Mouse (Mus musculus) liver, postnatal 0 days (tissue): ENCODE measurements at regions not wholly inside any gene's neighbourhood (a gene's known extent, or its start where the extent isn't known, plus 50 kb on each side); places are given as distances from the start of the nearest gene placed in this dataset.

Experiments
- CTCF ChIP-seq: sonication (generic); IDR thresholded peaks from 2 replicates; pipeline ENCODE4 v1.5.1; 2016; ENCODE audit warnings: antibody characterized with exemption, low read depth
- EP300 ChIP-seq: IDR thresholded peaks from 2 replicates; pipeline ENCODE4 v1.6.1; 2016; ENCODE audit warnings: antibody characterized with exemption, low read depth, mild to moderate bottlenecking

- no peak for TF ChIP-seq CTCF
- no peak for TF ChIP-seq EP300
Observed at GRCm38 (mm10) chr3:132035176-132035575, 49.9 kb upstream of the Dkk2 start.
